Mouse (Mus musculus) large intestine, adult 2 months (tissue): ENCODE data around the gene Fbxo24. TPM values are rescaled to one million over a fixed set of nuclear protein-coding genes. Genes with fewer than 3 reads are reported as not detected.
"Not testable (repeated sequence)": the region's sequence is repeated elsewhere in the genome, so short reads cannot be mapped to it uniquely, and the experiment has no call there.

Experiments
- DNase-seq: peaks from one replicate; pipeline ENCODE4 v3.0.0-alpha.2; 2012; ENCODE audit warnings: low read depth, low spot score
- WGBS: fragments of 180-500 bp; shearing (Covaris S2); methylation state at CpG from one replicate; pipeline ENCODE4 v1.1.7; 2018; 5-methylcytosine and 5-hydroxymethylcytosine counted together
- polyA plus RNA-seq: library from polyadenylated mRNA; depleted of rRNA; stranded (reverse); fragments of >200 nt; gene quantifications from 2 replicates; pipeline ENCODE4 v1.2.3, GENCODE M21; 2012

The Fbxo24 gene
- polyA plus RNA-seq, 1 experiment: 0.37 TPM

GRCm38 (mm10) chr5:137645091-137645651 is 16.4 kb upstream of the Fbxo24 start:
- 9% methylated on average over 44 of the region's 44 CpGs for WGBS
- no peak for DNase-seq

GRCm38 (mm10) chr5:137644484-137644883 is 15.7 kb upstream of the Fbxo24 start:
- DNase-seq: no peak
- 70% methylated on average over 19 of the region's 19 CpGs for WGBS

- 50% methylated on average over 4 of the region's 4 CpGs for WGBS
- DNase-seq: no peak
These were observed 14.1 kb upstream of the Fbxo24 start for GRCm38 (mm10) chr5:137642886-137643285.

GRCm38 (mm10) chr5:137641054-137641453 is 12.3 kb upstream of the Fbxo24 start, which contains the start of gene Sap25:
Gene Sap25 (plus strand): TSS chr5:137641334.
- no peak for DNase-seq
- 82% methylated on average over 19 of the region's 19 CpGs for WGBS

- 74% methylated on average over 7 of the region's 7 CpGs for WGBS
These were observed 10.7 kb upstream of the Fbxo24 start for GRCm38 (mm10) chr5:137639472-137639871.

GRCm38 (mm10) chr5:137633397-137634084 is 4.7 kb upstream of the Fbxo24 start:
- 54% methylated on average over 12 of the region's 12 CpGs for WGBS
- no peak for DNase-seq

More at GRCm38 (mm10) chr5:137639472-137639871, 10.7 kb upstream of the Fbxo24 start:
- no peak for DNase-seq

GRCm38 (mm10) chr5:137631591-137631990 is 2.8 kb upstream of the Fbxo24 start:
- no peak for DNase-seq
- WGBS: 54% methylated on average over 4 of the region's 4 CpGs

- 28% methylated on average over 9 of the region's 9 CpGs for WGBS
- no peak for DNase-seq
These were observed 2.4 kb upstream of the Fbxo24 start for GRCm38 (mm10) chr5:137631171-137631570.

- no peak for DNase-seq
- 12% methylated on average over 3 of the region's 3 CpGs for WGBS
These were observed 1.8 kb upstream of the Fbxo24 start for GRCm38 (mm10) chr5:137630602-137631001.

- 6% methylated on average over 6 of the region's 6 CpGs for WGBS
- no peak for DNase-seq
These were observed 1.2 kb upstream of the Fbxo24 start for GRCm38 (mm10) chr5:137629906-137630545.

- under 1% methylated on average over 23 of the region's 23 CpGs for WGBS
- no peak for DNase-seq
These were observed 512 bp upstream of the Fbxo24 start for GRCm38 (mm10) chr5:137629306-137629721.

GRCm38 (mm10) chr5:137627991-137628390 is 811 bp downstream of the Fbxo24 start:
- under 1% methylated on average over 9 of the region's 9 CpGs for WGBS
- DNase-seq: no peak

GRCm38 (mm10) chr5:137623937-137624530 is 4.8 kb downstream of the Fbxo24 start:
- DNase-seq: no peak
- 57% methylated on average over 11 of the region's 11 CpGs for WGBS

GRCm38 (mm10) chr5:137615347-137615746 is 13.5 kb downstream of the Fbxo24 start:
- DNase-seq: no peak
- WGBS: 56% methylated on average over 7 of the region's 7 CpGs

GRCm38 (mm10) chr5:137614921-137615320 is 13.9 kb downstream of the Fbxo24 start:
- 87% methylated on average over 2 of the region's 2 CpGs for WGBS
- DNase-seq: not testable (repeated sequence)

GRCm38 (mm10) chr5:137613550-137613949 is 15.3 kb downstream of the Fbxo24 start, which contains the start of gene Pcolce:
Gene Pcolce (minus strand): TSS chr5:137613784.
- 23% methylated on average over 11 of the region's 11 CpGs for WGBS

GRCm38 (mm10) chr5:137613076-137613475 is 15.7 kb downstream of the Fbxo24 start:
- no peak for DNase-seq

More at GRCm38 (mm10) chr5:137613550-137613949, 15.3 kb downstream of the Fbxo24 start, which contains the start of gene Pcolce:
- DNase-seq: no peak

GRCm38 (mm10) chr5:137611245-137611602 is 17.6 kb downstream of the Fbxo24 start:
- WGBS: 25% methylated on average over 6 of the region's 6 CpGs
- no peak for DNase-seq

More at GRCm38 (mm10) chr5:137613076-137613475, 15.7 kb downstream of the Fbxo24 start:
- 77% methylated on average over 5 of the region's 5 CpGs for WGBS

GRCm38 (mm10) chr5:137610548-137611244 is 18.1 kb downstream of the Fbxo24 start:
- DNase-seq: no peak
- 41% methylated on average over 12 of the region's 12 CpGs for WGBS

GRCm38 (mm10) chr5:137610056-137610455 is 18.7 kb downstream of the Fbxo24 start:
- DNase-seq: no peak
- 72% methylated on average over 4 of the region's 4 CpGs for WGBS
